Mouse (Mus musculus) hindbrain, embryonic 13.5 days (tissue): Measurements from ENCODE around the gene Galnt2. TPM values are rescaled to one million over a fixed set of nuclear protein-coding genes. Genes with fewer than 3 reads are reported as not detected.

Experiments
- ATAC-seq: fragments of 200-750 bp; cut with Nextera tagmentation; 2 replicates; pipeline ENCODE4 v1.8.0; 2017; ENCODE audit warnings: moderate TSS enrichment; ENCODE audit not compliant: low FRiP score
- H3K27ac ChIP-seq: fragments of 300-500 bp; sonication (generic); 2 replicates; pipeline ENCODE4 v1.5.1; 2015; ENCODE audit warnings: inconsistent platforms, mild to moderate bottlenecking, moderate library complexity
- H3K27me3 ChIP-seq: fragments of 300-500 bp; sonication (generic); 2 replicates; pipeline ENCODE4 v1.6.1; 2015; ENCODE audit warnings: mild to moderate bottlenecking, inconsistent platforms
- H3K36me3 ChIP-seq: fragments of 300-500 bp; sonication (generic); 2 replicates; pipeline ENCODE4 v1.6.1; 2015; ENCODE audit warnings: mild to moderate bottlenecking, inconsistent platforms
- H3K4me1 ChIP-seq: fragments of 300-500 bp; sonication (generic); replicated peaks from 2 replicates; pipeline ENCODE4 v1.6.1; 2015; ENCODE audit warnings: inconsistent platforms
- H3K4me2 ChIP-seq: fragments of 300-500 bp; sonication (generic); 2 replicates; pipeline ENCODE4 v1.6.1; 2015; ENCODE audit warnings: inconsistent platforms, mild to moderate bottlenecking, moderate library complexity
- H3K4me3 ChIP-seq: fragments of 300-500 bp; sonication (generic); 2 replicates; pipeline ENCODE4 v1.5.1; 2015; ENCODE audit warnings: mild to moderate bottlenecking, inconsistent platforms
- H3K9ac ChIP-seq: fragments of 300-500 bp; sonication (generic); 2 replicates; pipeline ENCODE4 v1.6.1; 2015; ENCODE audit warnings: mild to moderate bottlenecking, inconsistent platforms
- H3K9me3 ChIP-seq: fragments of 300-500 bp; sonication (generic); 2 replicates; pipeline ENCODE4 v1.6.1; 2016; ENCODE audit warnings: inconsistent platforms
- WGBS: fragments of 180-500 bp; shearing (Covaris S2); methylation state at CpG from one replicate; pipeline ENCODE4 v1.1.7; 2015; 5-methylcytosine and 5-hydroxymethylcytosine counted together
- polyA plus RNA-seq: library from polyadenylated mRNA; unstranded; fragments of >200 nt; fragmentation: Nextera tagmentation; extraction: Ambion mirVana; gene quantifications from 2 replicates; pipeline ENCODE4 v1.2.1, GENCODE M21; 2015

The Galnt2 gene
- polyA plus RNA-seq, 1 experiment from 2014 or later, result 49.9 TPM

DNA sequence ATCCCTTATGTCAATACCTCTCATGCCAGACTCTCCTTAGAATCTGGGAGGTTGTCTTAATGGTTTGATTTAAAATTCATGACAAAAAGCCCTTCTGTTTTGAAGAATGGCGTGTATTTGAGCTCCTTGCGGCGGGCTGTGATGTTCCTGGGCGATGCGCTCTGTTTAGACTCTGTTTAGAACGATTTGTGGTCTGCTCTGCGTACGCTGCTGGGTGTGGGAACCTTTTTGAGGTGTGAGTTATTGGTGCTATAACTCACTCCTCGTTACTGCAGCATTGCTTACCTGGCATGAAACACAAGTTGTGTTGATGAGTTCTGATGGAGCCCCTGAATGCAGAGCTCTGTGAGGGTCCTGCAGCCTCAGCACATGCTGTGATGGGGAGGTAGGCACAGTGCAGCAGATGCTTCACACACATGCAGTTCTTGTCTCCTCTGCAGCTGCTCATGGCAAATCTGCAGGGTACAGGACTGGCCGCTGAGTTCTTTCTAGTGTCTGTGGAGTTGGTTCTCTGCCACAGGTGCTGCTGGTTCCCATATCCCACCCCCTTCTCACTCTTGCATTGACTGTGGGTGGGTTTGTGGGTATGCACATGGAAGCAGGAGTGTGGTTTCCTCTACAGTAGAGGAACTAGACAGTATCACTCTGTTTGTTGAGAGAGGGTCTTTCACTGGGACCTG lies 43.4 kb downstream of the Galnt2 start:
- H3K4me1 ChIP-seq, result peaks cover 76% of the 10 kb centered on the region
- H3K27ac ChIP-seq, result peak overlapping the region; percentile 4; the same call in 1 of the 2 replicates
- H3K4me2 ChIP-seq, result no peak overlapping the region
- H3K9ac ChIP-seq, result no peak overlapping the region
- no peak overlapping the region for H3K4me3 ChIP-seq
- H3K36me3 ChIP-seq, result 0 out of 2 replicates have a peak, but pooled peaks cover 9% of the 10 kb centered on the region
- 60% methylated on average over 10 of the region's 10 CpGs for WGBS
- no peaks in the 10 kb centered on the region for H3K9me3 ChIP-seq
- ATAC-seq, result no peak
- H3K27me3 ChIP-seq, result no peaks in the 10 kb centered on the region

DNA sequence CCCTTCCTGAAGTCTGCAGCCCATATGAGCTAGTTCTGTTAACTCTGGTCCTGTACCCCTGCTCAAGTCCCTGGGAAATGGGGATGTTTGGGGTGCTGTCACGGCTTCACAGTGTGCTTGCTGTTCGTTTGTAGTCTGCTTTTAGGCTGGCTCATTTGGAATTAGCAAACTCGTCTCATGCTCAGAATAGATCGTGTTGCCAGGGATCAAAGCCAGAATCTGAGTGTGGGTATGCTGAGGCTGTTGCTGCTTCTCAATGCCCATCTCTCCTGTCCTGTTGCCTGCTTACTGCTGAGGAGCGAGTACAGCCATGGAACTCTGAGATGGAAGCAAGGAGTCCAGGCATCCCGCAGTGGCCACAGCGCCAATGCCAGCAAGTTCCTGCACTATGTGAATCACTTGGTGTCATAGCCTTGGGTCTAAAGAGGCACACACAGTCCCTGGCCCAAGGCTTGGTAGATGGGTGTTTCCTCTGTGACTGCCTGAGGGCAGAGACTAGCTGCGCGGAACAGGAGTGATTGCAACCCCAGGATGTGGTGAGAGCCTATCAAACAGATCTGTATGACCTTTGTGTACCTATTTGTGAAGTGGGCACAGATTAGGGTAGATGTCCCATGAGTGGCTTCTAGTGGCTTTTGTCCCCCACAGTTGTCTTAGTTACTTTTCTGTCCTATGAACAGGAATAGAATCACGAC lies 44.3 kb downstream of the Galnt2 start:
- Histone ChIP-seq H3K9ac (no peak overlapping the region), H3K4me2 (no peak overlapping the region), H3K27me3 (no peaks in the 10 kb centered on the region), H3K9me3 (no peaks in the 10 kb centered on the region), H3K36me3 (0 out of 2 replicates have a peak, but pooled peaks cover 9% of the 10 kb centered on the region), H3K4me3 (no peak overlapping the region), H3K4me1 (peaks cover 74% of the 10 kb centered on the region), H3K27ac (no peak overlapping the region)
- 91% methylated on average over 10 of the region's 10 CpGs for WGBS
- ATAC-seq, result no peak

DNA sequence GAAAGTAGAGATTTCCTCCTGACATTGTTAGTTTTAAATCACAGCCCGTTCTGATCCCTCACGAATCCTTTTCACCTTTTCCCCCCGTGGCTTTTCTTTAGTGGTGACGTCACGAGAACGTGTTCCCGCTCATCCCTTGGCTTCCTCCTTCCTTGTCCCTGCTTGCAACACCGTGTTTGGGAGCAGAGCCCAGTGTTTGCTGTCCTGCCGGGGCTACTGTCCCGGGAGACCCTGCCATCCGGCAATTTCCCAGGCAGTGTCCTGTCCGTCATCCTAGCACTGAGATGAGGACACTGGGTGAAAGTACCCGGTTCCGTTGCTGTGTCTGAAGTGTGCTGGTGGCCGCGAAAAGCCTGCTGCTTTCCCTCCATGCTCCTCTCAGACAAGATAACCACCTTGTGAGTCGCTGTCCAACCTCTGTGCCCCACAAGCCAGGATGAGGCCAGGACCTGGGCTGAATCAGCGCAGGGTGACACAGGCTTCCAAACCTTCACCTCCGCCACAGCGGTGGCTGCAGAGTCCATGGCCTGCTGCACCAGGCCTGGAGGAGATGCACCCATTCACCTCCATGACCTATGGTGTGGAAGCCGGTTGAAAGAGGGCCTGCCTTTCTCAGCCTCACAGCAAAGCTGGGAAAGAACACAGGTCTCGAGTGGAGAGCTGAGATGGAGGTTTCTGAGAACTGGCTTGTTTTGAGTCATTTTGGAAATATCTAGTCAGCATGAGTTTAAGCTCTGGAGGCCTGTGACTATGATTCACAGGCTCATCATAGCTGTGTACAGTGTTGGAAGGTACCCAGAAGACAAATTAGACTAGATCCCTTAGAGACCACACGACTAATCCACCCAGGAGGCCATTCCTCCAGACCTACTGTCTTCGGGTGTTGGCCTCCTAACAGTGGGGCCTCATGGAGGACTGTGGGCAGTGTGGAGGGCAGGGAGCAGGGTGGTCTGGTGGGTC lies 47.0 kb downstream of the Galnt2 start:
- H3K4me1 ChIP-seq, result peaks cover 81% of the 10 kb centered on the region
- 0 out of 2 replicates have a peak, but pooled peaks cover 9% of the 10 kb centered on the region for H3K36me3 ChIP-seq
- no peak overlapping the region for H3K9ac ChIP-seq
- WGBS, result 65% methylated on average over 24 of the region's 24 CpGs
- H3K27ac ChIP-seq, result 0 out of 2 replicates have a peak overlapping the region, but pooled peaks have one; percentile 30
- ATAC-seq, result no peak
- H3K27me3 ChIP-seq, result no peaks in the 10 kb centered on the region
- H3K9me3 ChIP-seq, result no peaks in the 10 kb centered on the region
- no peak overlapping the region for H3K4me3 ChIP-seq
- no peak overlapping the region for H3K4me2 ChIP-seq

DNA sequence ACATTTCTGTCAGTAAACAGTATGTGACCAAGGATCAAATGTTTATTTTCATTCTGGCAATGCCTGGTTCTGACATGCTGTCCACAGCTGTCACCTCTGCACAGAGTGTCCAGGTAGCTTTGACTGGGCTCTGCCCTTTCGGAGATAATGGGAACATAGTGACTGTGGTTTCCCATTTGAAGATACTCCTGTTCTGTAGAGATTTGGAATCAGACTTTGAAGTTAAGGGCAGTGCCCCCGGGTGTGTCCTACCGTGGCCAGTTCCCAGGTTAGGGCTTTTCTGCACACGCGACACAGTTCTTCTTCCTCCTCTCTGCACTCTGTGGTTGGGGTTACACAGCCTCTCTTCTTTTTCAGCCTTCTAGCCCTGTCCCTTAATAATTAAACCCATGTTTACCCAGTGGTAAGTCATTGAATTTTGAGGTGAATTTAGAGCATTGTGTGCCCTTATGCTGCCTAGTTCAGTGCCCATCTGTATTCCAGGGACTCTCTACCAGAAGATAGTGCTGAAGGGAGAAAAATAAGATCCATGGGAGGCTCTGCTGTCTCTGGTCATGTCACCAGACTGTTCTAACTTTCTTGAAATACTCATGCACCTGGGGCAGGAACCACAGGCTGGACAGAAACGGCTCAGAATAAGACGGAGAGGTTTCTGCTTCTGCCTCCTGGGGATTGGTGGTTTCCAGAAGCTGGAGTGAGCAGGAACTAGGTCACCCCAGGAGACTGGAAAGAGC lies 47.9 kb downstream of the Galnt2 start:
- Histone ChIP-seq H3K4me2 (no peak overlapping the region), H3K4me1 (peaks cover 81% of the 10 kb centered on the region), H3K27me3 (no peaks in the 10 kb centered on the region), H3K9ac (no peak overlapping the region), H3K9me3 (no peaks in the 10 kb centered on the region), H3K27ac (no peak overlapping the region), H3K36me3 (0 out of 2 replicates have a peak, but pooled peaks cover 9% of the 10 kb centered on the region), H3K4me3 (no peak overlapping the region)
- ATAC-seq, result no peak
- WGBS, result 84% methylated on average over 7 of the region's 7 CpGs

DNA sequence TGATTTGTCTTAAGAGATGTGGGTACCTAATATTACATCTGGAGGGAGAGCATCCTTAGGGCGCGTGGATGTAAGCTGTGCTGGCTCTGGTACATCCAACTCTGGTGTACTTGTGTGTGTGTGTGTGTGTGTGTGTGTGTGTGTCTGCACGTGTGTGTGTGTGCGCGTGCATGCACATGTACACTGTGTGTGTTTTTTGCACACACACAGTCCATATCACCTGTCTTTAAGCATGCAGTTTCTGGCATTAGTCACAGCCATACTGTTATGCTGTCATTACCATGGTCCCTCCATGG lies 48.4 kb downstream of the Galnt2 start:
- ATAC-seq, result no peak
- no peaks in the 10 kb centered on the region for H3K27me3 ChIP-seq
- H3K27ac ChIP-seq, result no peak overlapping the region
- H3K9me3 ChIP-seq, result no peaks in the 10 kb centered on the region
- no peak overlapping the region for H3K9ac ChIP-seq
- WGBS, result 96% methylated on average over 5 of the region's 5 CpGs
- no peak overlapping the region for H3K4me2 ChIP-seq
- H3K4me1 ChIP-seq, result peaks cover 81% of the 10 kb centered on the region
- H3K36me3 ChIP-seq, result 0 out of 2 replicates have a peak, but pooled peaks cover 9% of the 10 kb centered on the region
- no peak overlapping the region for H3K4me3 ChIP-seq

DNA sequence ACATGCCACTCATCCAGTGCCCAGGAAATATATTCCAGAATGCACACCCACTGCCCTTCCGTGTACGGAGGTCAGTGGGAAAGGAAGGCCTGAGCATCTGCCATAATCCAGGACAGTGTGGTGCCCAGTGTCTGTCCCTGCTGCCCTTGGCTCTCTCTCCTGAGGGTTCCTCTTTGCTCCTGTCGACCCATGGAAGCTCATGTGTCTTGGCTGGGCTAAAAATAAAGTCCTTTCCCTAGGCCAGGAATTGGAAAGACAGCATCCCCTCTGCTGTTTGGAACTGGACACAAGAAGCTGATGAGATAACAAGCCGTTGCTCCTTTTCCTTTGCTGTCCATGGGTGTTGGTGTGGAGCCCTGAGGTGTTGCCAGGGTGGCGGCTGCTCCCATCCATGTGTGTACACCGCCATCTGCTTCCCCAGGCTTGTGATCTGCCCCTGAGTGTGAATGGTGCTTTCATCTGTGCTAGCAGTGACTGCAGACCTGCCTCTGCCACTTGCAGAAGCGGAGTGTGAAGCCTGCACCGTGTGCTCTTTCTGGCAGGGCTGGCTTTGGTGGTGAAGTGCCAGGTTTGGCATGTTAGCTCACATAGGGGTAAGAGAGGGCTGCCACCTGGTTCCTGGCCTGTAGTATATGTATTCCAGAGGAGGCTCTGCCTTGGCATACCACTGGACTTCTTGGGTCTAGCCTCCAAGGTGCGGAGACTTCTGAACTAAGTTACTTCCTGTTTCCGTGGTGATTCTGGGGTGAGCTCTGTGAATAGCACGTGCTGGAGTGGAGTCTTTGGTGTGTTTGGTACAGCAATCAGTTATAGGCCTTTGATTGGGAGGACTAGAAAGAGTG lies 50.7 kb downstream of the Galnt2 start:
- 55% methylated on average over 11 of the region's 11 CpGs for WGBS

DNA sequence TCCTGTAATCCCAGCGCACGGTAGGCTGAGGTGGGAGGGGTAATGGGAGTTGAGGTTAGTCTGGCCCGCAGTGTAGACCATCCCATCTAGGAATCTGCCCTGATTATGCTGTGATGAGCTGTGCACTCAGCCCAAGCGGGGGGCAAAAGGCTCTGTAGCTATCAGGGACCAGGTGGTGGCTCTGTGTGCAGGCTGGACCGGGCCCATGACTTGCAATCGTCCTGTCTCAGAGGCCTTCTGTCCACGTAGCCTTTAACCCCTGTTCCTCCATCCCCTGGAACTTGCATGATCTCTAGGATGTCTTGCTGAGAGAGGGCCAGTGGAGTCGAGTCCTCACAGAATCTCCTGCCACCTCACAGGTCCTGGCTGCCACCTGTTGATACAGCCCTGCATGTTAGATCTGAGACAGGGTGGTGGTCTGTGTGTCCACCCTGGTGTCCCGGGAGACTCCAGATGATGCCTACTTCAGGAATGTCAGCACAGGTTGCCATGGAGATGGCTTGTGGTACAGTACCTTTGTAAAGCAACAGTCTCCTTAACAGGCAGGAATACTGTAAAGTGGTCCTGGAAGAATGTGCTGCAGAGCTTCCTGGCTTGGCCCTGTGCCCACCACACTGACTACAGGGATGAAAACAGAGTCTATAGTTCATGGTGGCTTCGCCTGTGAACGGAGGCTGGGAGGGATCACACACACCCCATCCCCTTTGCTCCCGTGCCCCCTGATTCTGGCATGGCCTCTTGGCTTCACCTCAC lies 51.9 kb downstream of the Galnt2 start:
- Histone ChIP-seq H3K4me1 (peaks cover 87% of the 10 kb centered on the region), H3K36me3 (no peaks in the 10 kb centered on the region), H3K27ac (peak overlapping the region; percentile 90), H3K4me2 (no peak overlapping the region), H3K9me3 (no peaks in the 10 kb centered on the region), H3K9ac (0 out of 2 replicates have a peak overlapping the region, but pooled peaks have one; percentile 43), H3K27me3 (no peaks in the 10 kb centered on the region), H3K4me3 (no peak overlapping the region)
- ATAC-seq, result no peak
- 53% methylated on average over 12 of the region's 12 CpGs for WGBS

More for the DNA sequence above, 50.7 kb downstream of the Galnt2 start:
- Histone ChIP-seq H3K9me3 (no peaks in the 10 kb centered on the region), H3K4me3 (no peak overlapping the region), H3K27me3 (no peaks in the 10 kb centered on the region), H3K27ac (peak overlapping the region; percentile 90), H3K4me1 (peaks cover 92% of the 10 kb centered on the region), H3K4me2 (no peak overlapping the region), H3K9ac (peak overlapping the region; percentile 40; the same call in 1 of the 2 replicates), H3K36me3 (no peaks in the 10 kb centered on the region)
- no peak for ATAC-seq

DNA sequence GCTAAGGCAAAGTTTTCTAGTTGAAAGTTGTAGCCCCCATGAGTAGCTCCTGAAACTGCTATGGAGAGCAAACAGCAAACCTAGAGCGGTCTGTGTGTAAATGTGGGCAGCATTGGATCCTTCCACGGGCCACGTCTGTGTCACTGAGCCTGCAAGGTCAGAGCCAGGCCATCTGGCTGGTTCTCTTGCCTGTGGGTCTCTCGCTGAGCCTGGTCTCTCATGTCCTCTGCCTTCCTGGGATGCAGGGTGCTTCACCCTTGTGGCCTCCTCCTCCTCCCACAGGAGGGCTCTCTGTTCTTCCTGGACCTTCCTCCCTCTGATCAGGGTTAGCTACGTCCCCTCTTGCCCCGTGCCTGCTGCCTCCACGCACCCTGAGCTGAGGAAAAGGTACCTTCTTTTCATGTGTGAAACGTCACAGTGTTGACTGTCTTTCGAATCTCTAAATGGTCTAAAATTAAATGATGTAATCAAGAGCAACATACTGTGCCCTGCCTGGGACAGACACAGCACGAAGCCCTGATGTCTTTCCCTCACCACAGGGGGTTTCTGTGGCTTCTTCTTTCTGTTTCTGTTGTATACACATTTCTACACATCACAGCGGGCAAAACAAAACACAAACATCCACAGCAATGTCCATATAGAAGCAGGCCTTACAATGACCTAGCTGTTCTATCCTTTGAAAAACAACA lies 52.6 kb downstream of the Galnt2 start:
- 13% methylated on average over 11 of the region's 11 CpGs for WGBS
- no peak for ATAC-seq
- peak overlapping the region; percentile 43; the same call in 1 of the 2 replicates for H3K9ac ChIP-seq

DNA sequence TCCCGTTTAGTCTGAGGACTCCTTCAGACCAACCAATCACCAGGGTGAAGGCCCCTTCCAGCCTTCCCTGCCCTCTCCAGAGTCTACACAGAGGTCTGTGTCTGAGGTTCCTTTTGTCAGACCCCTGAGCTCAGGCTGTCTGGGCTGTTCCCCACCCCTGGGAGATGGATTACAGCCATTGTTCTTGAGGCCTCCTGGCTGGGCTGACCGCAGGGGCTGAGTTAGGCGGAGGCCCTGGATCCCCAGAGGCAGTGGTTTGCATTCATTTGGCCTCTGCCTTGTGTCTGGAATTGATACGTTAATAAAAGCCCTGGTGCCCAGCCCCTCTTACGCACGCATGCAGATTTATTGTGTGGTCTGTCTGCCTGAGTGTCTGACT lies 53.1 kb downstream of the Galnt2 start:
- peaks cover 81% of the 10 kb centered on the region for H3K4me1 ChIP-seq
- H3K4me2 ChIP-seq, result 0 out of 2 replicates have a peak overlapping the region, but pooled peaks have one; percentile 10
- no peaks in the 10 kb centered on the region for H3K9me3 ChIP-seq
- H3K9ac ChIP-seq, result no peak overlapping the region; the same call in 1 of the 2 replicates
- H3K4me3 ChIP-seq, result no peak overlapping the region
- WGBS, result 3% methylated on average over 6 of the region's 6 CpGs
- H3K36me3 ChIP-seq, result no peaks in the 10 kb centered on the region
- peak overlapping the region; percentile 90 for H3K27ac ChIP-seq
- H3K27me3 ChIP-seq, result no peaks in the 10 kb centered on the region
- ATAC-seq, result peak; percentile 74

More for the DNA sequence above, 52.6 kb downstream of the Galnt2 start:
- H3K4me3 ChIP-seq, result no peak overlapping the region
- H3K36me3 ChIP-seq, result no peaks in the 10 kb centered on the region
- H3K9me3 ChIP-seq, result no peaks in the 10 kb centered on the region
- peak overlapping the region; percentile 10; the same call in 1 of the 2 replicates for H3K4me2 ChIP-seq
- peaks cover 80% of the 10 kb centered on the region for H3K4me1 ChIP-seq
- no peaks in the 10 kb centered on the region for H3K27me3 ChIP-seq
- H3K27ac ChIP-seq, result peak overlapping the region; percentile 90

DNA sequence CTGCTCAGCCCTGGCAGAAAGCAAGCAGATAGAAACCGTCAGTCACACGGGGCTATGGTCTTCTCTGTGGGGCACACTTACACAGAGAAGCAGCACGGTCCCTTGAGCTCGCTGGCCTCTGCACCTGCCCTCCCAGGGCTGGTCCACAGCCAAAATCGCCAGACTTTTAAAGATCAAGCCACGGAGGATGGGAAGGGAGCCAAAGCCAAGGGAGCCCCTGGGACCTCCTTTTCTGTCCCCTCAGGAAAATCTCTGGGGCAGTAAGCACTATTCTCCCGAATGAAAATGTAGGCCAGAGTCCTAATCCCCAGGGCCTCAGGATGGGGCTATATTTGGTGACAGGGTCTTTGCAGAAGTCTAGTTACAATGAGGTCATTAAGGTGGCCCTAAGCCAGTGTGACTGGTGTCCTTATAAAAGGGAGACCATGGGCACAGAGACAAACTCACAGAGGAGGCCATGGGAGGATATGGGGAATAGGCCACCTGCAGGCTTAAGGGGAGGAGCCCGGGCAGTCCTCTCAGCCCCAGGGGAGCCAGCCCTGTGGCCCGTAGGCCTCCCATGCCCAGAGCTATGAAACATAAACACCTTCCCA lies 53.9 kb downstream of the Galnt2 start:
- WGBS, result 11% methylated on average over 9 of the region's 9 CpGs
- peak; percentile 40 for ATAC-seq
- Histone ChIP-seq H3K9ac (peak overlapping the region; percentile 43; the same call in 1 of the 2 replicates), H3K27ac (peak overlapping the region; percentile 90), H3K36me3 (no peaks in the 10 kb centered on the region), H3K9me3 (no peaks in the 10 kb centered on the region), H3K4me3 (no peak overlapping the region), H3K4me2 (no peak overlapping the region), H3K4me1 (peaks cover 73% of the 10 kb centered on the region), H3K27me3 (no peaks in the 10 kb centered on the region)
